Mouse (Mus musculus) lung, postnatal 0 days (tissue): ENCODE results near the gene Arl10. TPM values are rescaled to one million over a fixed set of nuclear protein-coding genes. Genes with fewer than 3 reads are reported as not detected.

Source experiments
- ATAC-seq: fragments of 200-750 bp; cut with Nextera tagmentation; 2 replicates; pipeline ENCODE4 v1.8.0; 2017; ENCODE audit warnings: moderate library complexity
- DNase-seq: peaks from one replicate; pipeline ENCODE4 v3.0.0-alpha.2; 2016; ENCODE audit warnings: low spot score
- H3K27ac ChIP-seq: fragments of 300-500 bp; sonication (generic); 2 replicates; pipeline ENCODE4 v1.5.1; 2014; ENCODE audit warnings: antibody characterized with exemption, mild to moderate bottlenecking, low read length, mixed read lengths
- H3K27me3 ChIP-seq: fragments of 300-500 bp; sonication (generic); replicated peaks from 2 replicates; pipeline ENCODE4 v1.6.1; 2014; ENCODE audit warnings: low read length, mixed read lengths; ENCODE audit not compliant: insufficient read depth
- H3K36me3 ChIP-seq: fragments of 300-500 bp; sonication (generic); 2 replicates; pipeline ENCODE4 v1.6.1; 2014; ENCODE audit warnings: low read length, mixed read lengths; ENCODE audit not compliant: insufficient read depth
- H3K4me1 ChIP-seq: fragments of 300-500 bp; sonication (generic); 2 replicates; pipeline ENCODE4 v1.6.1; 2014; ENCODE audit warnings: antibody characterized with exemption, low read depth, low read length, mixed read lengths; ENCODE audit not compliant: insufficient read depth
- H3K4me2 ChIP-seq: fragments of 300-500 bp; sonication (generic); replicated peaks from 2 replicates; pipeline ENCODE4 v1.6.1; 2014; ENCODE audit warnings: low read depth, mild to moderate bottlenecking, low read length, moderate library complexity, mixed read lengths
- H3K4me3 ChIP-seq: fragments of 300-500 bp; sonication (generic); 2 replicates; pipeline ENCODE4 v1.5.1; 2014; ENCODE audit warnings: low read depth, low read length
- H3K9ac ChIP-seq: fragments of 300-500 bp; sonication (generic); replicated peaks from 2 replicates; pipeline ENCODE4 v1.6.1; 2014; ENCODE audit warnings: low read depth, mild to moderate bottlenecking
- H3K9me3 ChIP-seq: fragments of 300-500 bp; sonication (generic); 2 replicates; pipeline ENCODE4 v1.6.1; 2016; ENCODE audit warnings: low read length, mixed read lengths
- CTCF ChIP-seq: IDR thresholded peaks from 2 replicates; pipeline ENCODE4 v1.5.1; 2016; ENCODE audit warnings: antibody characterized with exemption, mild to moderate bottlenecking
- EP300 ChIP-seq: IDR thresholded peaks from 2 replicates; pipeline ENCODE4 v1.6.1; 2016; ENCODE audit warnings: antibody characterized with exemption, mild to moderate bottlenecking, control low read depth
- WGBS: fragments of 180-500 bp; shearing (Covaris S2); extraction: QIAGEN DNeasy Blood & Tissue Kit; methylation state at CpG from one replicate; pipeline ENCODE4 v1.1.7; 2014; 5-methylcytosine and 5-hydroxymethylcytosine counted together
- polyA plus RNA-seq: library from polyadenylated mRNA; unstranded; fragments of >200 nt; fragmentation: Nextera tagmentation; extraction: Ambion mirVana; gene quantifications from 2 replicates; pipeline ENCODE4 v1.2.1, GENCODE M21; 2015

The Arl10 gene
- polyA plus RNA-seq, 1 experiment from 2014 or later: 21.4 TPM

- 0 out of 2 replicates have a peak, but pooled peaks cover 6% of the 10 kb centered on the region for H3K36me3 ChIP-seq
- WGBS: 50% methylated on average over 5 of the region's 5 CpGs
- DNase-seq (no peak), ATAC-seq (no peak)
- no peak overlapping the region for H3K4me3 ChIP-seq
- no peak overlapping the region for H3K27ac ChIP-seq
- no peaks in the 10 kb centered on the region for H3K9me3 ChIP-seq
- H3K27me3 ChIP-seq: no peaks in the 10 kb centered on the region
- H3K9ac ChIP-seq: no peak overlapping the region
- H3K4me1 ChIP-seq: no peaks in the 10 kb centered on the region
- no peak overlapping the region for H3K4me2 ChIP-seq
- TF ChIP-seq CTCF: no peak
- TF ChIP-seq EP300: no peak
Measured at GRCm38 (mm10) chr13:54596870-54597269, 22.1 kb downstream of the Arl10 start.

- Histone ChIP-seq H3K36me3 (0 out of 2 replicates have a peak, but pooled peaks cover 6% of the 10 kb centered on the region), H3K9ac (no peak overlapping the region), H3K4me1 (no peaks in the 10 kb centered on the region), H3K27ac (no peak overlapping the region), H3K9me3 (no peaks in the 10 kb centered on the region), H3K4me2 (no peak overlapping the region), H3K4me3 (no peak overlapping the region), H3K27me3 (no peaks in the 10 kb centered on the region)
- no peak for DNase-seq
- WGBS: 84% methylated on average over 12 of the region's 12 CpGs
- ATAC-seq: no peak
- TF ChIP-seq EP300 (no peak), CTCF (no peak)
Measured at GRCm38 (mm10) chr13:54598622-54599143, 23.9 kb downstream of the Arl10 start.

GRCm38 (mm10) chr13:54602639-54603111 lies 27.9 kb downstream of the Arl10 start:
- no peaks in the 10 kb centered on the region for H3K9me3 ChIP-seq
- H3K27ac ChIP-seq: no peak overlapping the region
- no peak overlapping the region for H3K4me3 ChIP-seq
- H3K4me2 ChIP-seq: no peak overlapping the region
- no peaks in the 10 kb centered on the region for H3K27me3 ChIP-seq
- WGBS: 63% methylated on average over 3 of the region's 3 CpGs
- TF ChIP-seq CTCF: no peak
- no peak for TF ChIP-seq EP300
- no peaks in the 10 kb centered on the region for H3K4me1 ChIP-seq
- DNase-seq: no peak
- no peak for ATAC-seq
- H3K36me3 ChIP-seq: peaks cover 6% of the 10 kb centered on the region; the same call in 1 of the 2 replicates
- no peak overlapping the region for H3K9ac ChIP-seq

- Histone ChIP-seq H3K4me1 (no peaks in the 10 kb centered on the region), H3K36me3 (peaks cover 6% of the 10 kb centered on the region; the same call in 1 of the 2 replicates), H3K27me3 (no peaks in the 10 kb centered on the region), H3K4me2 (no peak overlapping the region), H3K4me3 (no peak overlapping the region), H3K27ac (no peak overlapping the region), H3K9me3 (no peaks in the 10 kb centered on the region), H3K9ac (no peak overlapping the region)
- TF ChIP-seq CTCF: no peak
- TF ChIP-seq EP300: no peak
- DNase-seq (no peak), ATAC-seq (no peak)
Measured at GRCm38 (mm10) chr13:54603501-54603900, 28.7 kb downstream of the Arl10 start.

GRCm38 (mm10) chr13:54604221-54604620 lies 29.4 kb downstream of the Arl10 start:
- Histone ChIP-seq H3K4me1 (no peaks in the 10 kb centered on the region), H3K27me3 (no peaks in the 10 kb centered on the region), H3K4me2 (no peak overlapping the region), H3K27ac (no peak overlapping the region), H3K4me3 (no peak overlapping the region), H3K36me3 (peaks cover 6% of the 10 kb centered on the region; the same call in 1 of the 2 replicates), H3K9me3 (no peaks in the 10 kb centered on the region), H3K9ac (no peak overlapping the region)
- WGBS: 74% methylated on average over 4 of the region's 4 CpGs
- ATAC-seq (no peak), DNase-seq (no peak)
- TF ChIP-seq CTCF (no peak), EP300 (no peak)

- WGBS: 58% methylated on average over 5 of the region's 5 CpGs
- H3K27ac ChIP-seq: peak overlapping the region; percentile 38
Measured at GRCm38 (mm10) chr13:54605426-54605825, 30.6 kb downstream of the Arl10 start.

More at GRCm38 (mm10) chr13:54605426-54605825, 30.6 kb downstream of the Arl10 start:
- DNase-seq: peak; percentile 73
- TF ChIP-seq EP300: peak; percentile 68
- no peak for TF ChIP-seq CTCF
- no peaks in the 10 kb centered on the region for H3K27me3 ChIP-seq
- ATAC-seq: peak; percentile 72
- no peak overlapping the region for H3K4me2 ChIP-seq
- no peaks in the 10 kb centered on the region for H3K9me3 ChIP-seq
- H3K9ac ChIP-seq: no peak overlapping the region
- peaks cover 6% of the 10 kb centered on the region; the same call in 1 of the 2 replicates for H3K36me3 ChIP-seq
- no peak overlapping the region for H3K4me3 ChIP-seq
- peaks cover 2% of the 10 kb centered on the region; the same call in 1 of the 2 replicates for H3K4me1 ChIP-seq
